Mouse (Mus musculus) liver, postnatal 0 days (tissue): Measurements from ENCODE around the gene Map3k7cl. TPM values are rescaled to one million over a fixed set of nuclear protein-coding genes. Genes with fewer than 3 reads are reported as not detected.

Source experiments
- ATAC-seq: fragments of 200-750 bp; cut with Nextera tagmentation; 2 replicates; pipeline ENCODE4 v1.8.0; 2017; ENCODE audit warnings: mild to moderate bottlenecking, moderate library complexity
- DNase-seq: peaks from one replicate; pipeline ENCODE4 v3.0.0-alpha.2; 2016
- H3K27ac ChIP-seq: fragments of 300-500 bp; sonication (generic); 2 replicates; pipeline ENCODE4 v1.5.1; 2014; ENCODE audit warnings: antibody characterized with exemption, moderate library complexity, mild to moderate bottlenecking, low read depth
- H3K27me3 ChIP-seq: fragments of 300-500 bp; sonication (generic); 2 replicates; pipeline ENCODE4 v1.6.1; 2014; ENCODE audit warnings: low read length, control low read depth, mixed read lengths; ENCODE audit not compliant: insufficient read depth
- H3K36me3 ChIP-seq: fragments of 300-500 bp; sonication (generic); replicated peaks from 2 replicates; pipeline ENCODE4 v1.6.1; 2014; ENCODE audit warnings: mild to moderate bottlenecking, control low read depth, low read length, moderate library complexity, mixed read lengths; ENCODE audit not compliant: insufficient read depth
- H3K4me1 ChIP-seq: fragments of 300-500 bp; sonication (generic); 2 replicates; pipeline ENCODE4 v1.6.1; 2014; ENCODE audit warnings: antibody characterized with exemption, mild to moderate bottlenecking, control low read depth; ENCODE audit not compliant: insufficient read depth
- H3K4me2 ChIP-seq: fragments of 300-500 bp; sonication (generic); 2 replicates; pipeline ENCODE4 v1.6.1; 2014; ENCODE audit warnings: low read depth, mild to moderate bottlenecking, low read length, moderate library complexity, mixed read lengths
- H3K4me3 ChIP-seq: fragments of 300-500 bp; sonication (generic); 2 replicates; pipeline ENCODE4 v1.5.1; 2014; ENCODE audit warnings: low read depth, low read length
- H3K9ac ChIP-seq: fragments of 300-500 bp; sonication (generic); replicated peaks from 2 replicates; pipeline ENCODE4 v1.6.1; 2014; ENCODE audit warnings: mild to moderate bottlenecking, moderate library complexity
- H3K9me3 ChIP-seq: fragments of 300-500 bp; sonication (generic); 2 replicates; pipeline ENCODE4 v1.6.1; 2016; ENCODE audit warnings: mild to moderate bottlenecking, control low read depth, low read length, mixed read lengths
- CTCF ChIP-seq: sonication (generic); IDR thresholded peaks from 2 replicates; pipeline ENCODE4 v1.5.1; 2016; ENCODE audit warnings: antibody characterized with exemption, low read depth
- EP300 ChIP-seq: IDR thresholded peaks from 2 replicates; pipeline ENCODE4 v1.6.1; 2016; ENCODE audit warnings: antibody characterized with exemption, low read depth, mild to moderate bottlenecking
- WGBS: fragments of 180-500 bp; shearing (Covaris S2); extraction: QIAGEN DNeasy Blood & Tissue Kit; methylation state at CpG from one replicate; pipeline ENCODE4 v1.1.7; 2014; ENCODE audit not compliant: insufficient replicate concordance; 5-methylcytosine and 5-hydroxymethylcytosine counted together
- polyA plus RNA-seq: library from polyadenylated mRNA; unstranded; fragments of >200 nt; fragmentation: Nextera tagmentation; extraction: Ambion mirVana; gene quantifications from 2 replicates; pipeline ENCODE4 v1.2.1, GENCODE M21; 2015

Gene Map3k7cl
- polyA plus RNA-seq, 1 experiment from 2014 or later, result not detected

DNA sequence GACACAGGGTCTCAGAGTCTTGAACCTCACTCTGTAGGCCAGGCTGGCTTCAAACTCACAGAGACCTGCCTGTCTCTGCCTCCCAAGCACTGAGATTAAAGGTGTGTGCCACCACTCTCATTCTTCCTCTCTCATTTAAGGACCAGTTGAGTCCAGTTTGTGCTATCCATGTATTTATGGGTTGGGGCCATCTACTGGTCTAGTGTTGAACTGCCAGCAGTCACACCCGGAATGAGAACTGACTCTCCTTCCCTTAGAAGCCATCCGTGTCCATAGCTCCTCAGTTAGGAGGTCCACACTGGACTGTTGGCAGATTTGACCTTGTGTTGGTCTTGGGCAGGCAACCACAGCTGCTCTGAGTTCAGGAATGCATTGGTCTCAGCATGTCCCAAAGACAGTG, 4.8 kb upstream of the Map3k7cl start:
- H3K36me3 ChIP-seq, result no peaks in the 10 kb centered on the region
- H3K4me2 ChIP-seq, result no peak overlapping the region
- H3K4me1 ChIP-seq, result no peaks in the 10 kb centered on the region
- no peak overlapping the region for H3K9ac ChIP-seq
- H3K4me3 ChIP-seq, result no peak overlapping the region
- ATAC-seq (peak; percentile 21; the same call in 1 of the 2 replicates), DNase-seq (peak; percentile 21)
- no peaks in the 10 kb centered on the region for H3K27me3 ChIP-seq
- peak; percentile 71 for TF ChIP-seq CTCF
- TF ChIP-seq EP300, result no peak
- no peak overlapping the region for H3K27ac ChIP-seq
- H3K9me3 ChIP-seq, result no peaks in the 10 kb centered on the region
- WGBS, result 37% methylated on average over 2 of the region's 2 CpGs

DNA sequence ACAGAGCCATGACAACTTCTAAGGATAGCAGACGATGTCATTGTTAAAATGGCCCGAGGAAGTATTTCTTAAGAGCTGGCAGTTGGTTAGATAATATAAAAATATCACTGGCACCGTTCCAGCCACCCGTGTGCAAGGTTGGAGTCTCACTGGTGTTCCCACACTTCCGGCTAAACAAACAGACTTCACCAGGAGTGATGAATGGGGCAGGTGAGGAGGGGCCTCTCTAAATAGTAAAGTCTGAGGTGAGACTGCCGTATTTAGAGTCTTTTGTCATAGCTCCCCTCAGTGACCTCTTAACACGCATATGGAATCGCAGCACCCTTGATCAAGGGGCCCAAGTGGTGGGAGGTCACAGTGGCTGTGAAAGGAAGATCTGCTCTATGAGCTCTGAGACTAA, 3.2 kb downstream of the Map3k7cl start:
- no peak for TF ChIP-seq CTCF
- TF ChIP-seq EP300, result no peak
- ATAC-seq, result no peak

GRCm38 (mm10) chr16:87561501-87561900, 8.4 kb downstream of the Map3k7cl start:
- Histone ChIP-seq H3K9me3 (no peaks in the 10 kb centered on the region), H3K36me3 (no peaks in the 10 kb centered on the region), H3K4me1 (no peaks in the 10 kb centered on the region), H3K9ac (no peak overlapping the region), H3K4me3 (no peak overlapping the region), H3K4me2 (no peak overlapping the region), H3K27ac (no peak overlapping the region), H3K27me3 (no peaks in the 10 kb centered on the region)
- 79% methylated on average over 4 of the region's 4 CpGs for WGBS
- ATAC-seq, result no peak
- TF ChIP-seq CTCF (no peak), EP300 (no peak)
- no peak for DNase-seq

More for the DNA sequence above, 3.2 kb downstream of the Map3k7cl start:
- WGBS, result 51% methylated on average over 8 of the region's 8 CpGs
- Histone ChIP-seq H3K9me3 (no peaks in the 10 kb centered on the region), H3K4me1 (no peaks in the 10 kb centered on the region), H3K4me2 (no peak overlapping the region), H3K9ac (no peak overlapping the region), H3K36me3 (no peaks in the 10 kb centered on the region), H3K27ac (no peak overlapping the region), H3K27me3 (no peaks in the 10 kb centered on the region), H3K4me3 (no peak overlapping the region)
- DNase-seq, result no peak

- Histone ChIP-seq H3K4me1 (no peaks in the 10 kb centered on the region), H3K4me3 (no peak overlapping the region), H3K36me3 (no peaks in the 10 kb centered on the region), H3K4me2 (no peak overlapping the region), H3K9ac (no peak overlapping the region), H3K27me3 (no peaks in the 10 kb centered on the region), H3K9me3 (no peaks in the 10 kb centered on the region), H3K27ac (no peak overlapping the region)
- TF ChIP-seq CTCF, result no peak
- no peak for TF ChIP-seq EP300
- ATAC-seq, result no peak
- 70% methylated on average over 6 of the region's 6 CpGs for WGBS
- no peak for DNase-seq
Observed at GRCm38 (mm10) chr16:87563524-87563923, 10.4 kb downstream of the Map3k7cl start.

DNA sequence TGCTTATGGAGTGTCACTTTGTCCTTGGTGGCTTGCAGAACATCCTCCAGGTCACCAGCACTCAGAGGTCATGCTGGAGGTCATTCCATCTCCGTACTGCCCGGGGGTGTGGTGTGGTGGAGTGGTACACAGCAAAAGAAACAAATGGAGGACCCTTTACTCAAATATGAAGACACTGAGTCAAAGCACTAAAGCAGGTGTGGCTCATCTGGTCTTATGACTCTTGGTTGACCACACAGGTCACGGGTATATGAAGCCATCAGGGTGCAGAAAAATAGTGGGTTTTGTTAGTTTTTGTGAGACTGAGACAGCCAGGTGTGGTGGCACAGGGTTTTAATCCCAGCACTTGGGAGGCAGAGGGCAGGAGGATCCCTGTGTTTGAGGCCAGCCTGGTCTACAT, 11.4 kb downstream of the Map3k7cl start:
- Histone ChIP-seq H3K27me3 (no peaks in the 10 kb centered on the region), H3K4me3 (no peak overlapping the region), H3K4me2 (no peak overlapping the region), H3K9ac (no peak overlapping the region), H3K27ac (no peak overlapping the region), H3K9me3 (no peaks in the 10 kb centered on the region), H3K36me3 (no peaks in the 10 kb centered on the region), H3K4me1 (no peaks in the 10 kb centered on the region)
- no peak for TF ChIP-seq CTCF
- no peak for TF ChIP-seq EP300
- DNase-seq (no peak), ATAC-seq (no peak)
- 70% methylated on average over 3 of the region's 3 CpGs for WGBS

DNA sequence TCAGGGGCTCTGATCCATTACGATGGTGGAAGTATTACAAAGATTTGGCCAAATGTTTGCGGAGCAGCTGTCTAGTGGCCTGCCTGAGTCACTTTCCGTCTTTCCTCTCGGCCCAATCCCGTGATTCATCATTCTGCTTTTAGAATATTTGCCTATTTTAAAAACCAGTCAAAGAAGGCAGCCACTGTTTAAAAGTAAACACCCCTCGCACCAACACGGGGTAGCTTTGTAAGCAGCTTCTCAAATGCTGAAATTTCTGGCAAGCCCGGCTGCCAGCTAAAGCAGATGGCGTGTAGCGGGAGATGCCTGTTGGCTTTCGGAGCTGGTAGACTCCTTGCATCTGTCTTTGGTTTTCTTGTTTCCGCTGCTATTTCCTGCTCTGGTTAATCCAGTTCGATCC, 14.4 kb downstream of the Map3k7cl start:
- no peak overlapping the region for H3K4me2 ChIP-seq
- TF ChIP-seq EP300 (no peak), CTCF (no peak)
- DNase-seq, result no peak

DNA sequence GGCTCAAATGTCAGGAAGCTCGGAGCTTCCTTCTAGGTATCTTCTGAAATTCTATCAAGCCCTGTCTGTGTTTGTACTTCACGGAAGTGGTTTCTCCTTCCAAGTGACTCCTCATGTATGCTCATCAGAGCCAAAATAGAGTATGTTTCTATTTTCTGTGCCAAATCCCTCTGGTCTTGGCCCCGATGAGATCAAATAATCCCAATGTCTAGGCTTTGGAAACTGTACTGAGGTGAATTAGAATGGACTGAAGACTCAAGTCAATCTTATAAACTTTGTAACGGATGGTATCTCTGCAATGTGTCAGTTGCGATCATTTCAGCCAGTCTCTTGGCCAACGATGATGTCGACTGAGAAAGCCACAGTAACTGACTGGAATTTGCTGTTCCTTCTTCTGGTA, 15.1 kb downstream of the Map3k7cl start:
- Histone ChIP-seq H3K36me3 (no peaks in the 10 kb centered on the region), H3K4me3 (no peak overlapping the region), H3K9me3 (no peaks in the 10 kb centered on the region), H3K27me3 (no peaks in the 10 kb centered on the region), H3K4me1 (no peaks in the 10 kb centered on the region), H3K4me2 (no peak overlapping the region), H3K27ac (no peak overlapping the region), H3K9ac (no peak overlapping the region)
- DNase-seq, result no peak
- TF ChIP-seq EP300, result no peak
- no peak for TF ChIP-seq CTCF
- ATAC-seq, result no peak
- WGBS, result 82% methylated on average over 7 of the region's 7 CpGs

More for the DNA sequence above, 14.4 kb downstream of the Map3k7cl start:
- Histone ChIP-seq H3K27ac (no peak overlapping the region), H3K4me1 (no peaks in the 10 kb centered on the region), H3K4me3 (no peak overlapping the region), H3K9ac (no peak overlapping the region), H3K9me3 (no peaks in the 10 kb centered on the region), H3K27me3 (no peaks in the 10 kb centered on the region), H3K36me3 (no peaks in the 10 kb centered on the region)
- 76% methylated on average over 13 of the region's 13 CpGs for WGBS
- no peak for ATAC-seq
